Mouse (Mus musculus) lung, embryonic 16.5 days (tissue): ENCODE data around the gene Krt88. TPM values are rescaled to one million over a fixed set of nuclear protein-coding genes. Genes with fewer than 3 reads are reported as not detected.
A peak's percentile ranks its signal among the peaks of the same experiment; 100 is the strongest.

Source experiments
- ATAC-seq: fragments of 200-750 bp; cut with Nextera tagmentation; 2 replicates; pipeline ENCODE4 v1.8.0; 2017; ENCODE audit warnings: low read depth, mild to moderate bottlenecking, moderate library complexity
- H3K27ac ChIP-seq: fragments of 300-500 bp; sonication (generic); 2 replicates; pipeline ENCODE4 v1.5.1; 2014; ENCODE audit warnings: mild to moderate bottlenecking, control low read depth, low read length
- H3K27me3 ChIP-seq: fragments of 300-500 bp; sonication (generic); 2 replicates; pipeline ENCODE4 v1.6.1; 2014; ENCODE audit warnings: low read depth, low read length, mixed read lengths; ENCODE audit not compliant: control insufficient read depth, insufficient read depth
- H3K36me3 ChIP-seq: fragments of 300-500 bp; sonication (generic); 2 replicates; pipeline ENCODE4 v1.6.1; 2014; ENCODE audit warnings: low read length; ENCODE audit not compliant: control insufficient read depth, insufficient read depth
- H3K4me1 ChIP-seq: fragments of 300-500 bp; sonication (generic); replicated peaks from 2 replicates; pipeline ENCODE4 v1.6.1; 2014; ENCODE audit warnings: low read length, mixed read lengths; ENCODE audit not compliant: control insufficient read depth, insufficient read depth
- H3K4me2 ChIP-seq: fragments of 300-500 bp; sonication (generic); 2 replicates; pipeline ENCODE4 v1.6.1; 2014; ENCODE audit warnings: low read depth, low read length, control low read depth
- H3K4me3 ChIP-seq: fragments of 300-500 bp; sonication (generic); 2 replicates; pipeline ENCODE4 v1.5.1; 2014; ENCODE audit warnings: mild to moderate bottlenecking, low read length, control low read depth
- H3K9ac ChIP-seq: fragments of 300-500 bp; sonication (generic); 2 replicates; pipeline ENCODE4 v1.6.1; 2014; ENCODE audit warnings: low read length, control low read depth
- H3K9me3 ChIP-seq: fragments of 300-500 bp; sonication (generic); 2 replicates; pipeline ENCODE4 v1.6.1; 2016; ENCODE audit warnings: low read length; ENCODE audit not compliant: control insufficient read depth
- WGBS: fragments of 180-500 bp; shearing (Covaris S2); extraction: QIAGEN DNeasy Blood & Tissue Kit; methylation state at CpG from one replicate; pipeline ENCODE4 v1.1.7; 2014; 5-methylcytosine and 5-hydroxymethylcytosine counted together
- polyA plus RNA-seq: library from polyadenylated mRNA; unstranded; fragments of >200 nt; fragmentation: Nextera tagmentation; extraction: Ambion mirVana; gene quantifications from 2 replicates; pipeline ENCODE4 v1.2.1, GENCODE M21; 2015

Gene Krt88
- polyA plus RNA-seq, result not detected in 2 replicates

- Histone ChIP-seq H3K9me3 (no peaks in the 10 kb centered on the region), H3K27me3 (no peaks in the 10 kb centered on the region)
These were observed at the start of gene Krt88 for GRCm38 (mm10) chr15:101447444-101447843. Gene Krt88, plus strand, starts transcription at chr15:101447744.

GRCm38 (mm10) chr15:101398269-101398668, 49.3 kb upstream of the Krt88 start:
- no peaks in the 10 kb centered on the region for H3K9me3 ChIP-seq
- no peak overlapping the region for H3K9ac ChIP-seq
- no peak overlapping the region for H3K4me2 ChIP-seq
- no peaks in the 10 kb centered on the region for H3K4me1 ChIP-seq
- no peak for ATAC-seq
- 71% methylated on average over 8 of the region's 8 CpGs for WGBS
- no peaks in the 10 kb centered on the region for H3K36me3 ChIP-seq
- no peak overlapping the region for H3K27ac ChIP-seq
- no peaks in the 10 kb centered on the region for H3K27me3 ChIP-seq
- no peak overlapping the region for H3K4me3 ChIP-seq

More at GRCm38 (mm10) chr15:101447444-101447843, at the start of gene Krt88:
- WGBS, result 61% methylated on average over 2 of the region's 2 CpGs
- ATAC-seq, result no peak
- H3K4me1 ChIP-seq, result no peaks in the 10 kb centered on the region
- H3K36me3 ChIP-seq, result no peaks in the 10 kb centered on the region
- H3K9ac ChIP-seq, result no peak within 1 kb of the TSS
- H3K4me2 ChIP-seq, result no peak within 1 kb of the TSS
- H3K4me3 ChIP-seq, result no peak within 1 kb of the TSS
- H3K27ac ChIP-seq, result no peak within 1 kb of the TSS

- peaks cover 2% of the 10 kb centered on the region; the same call in 1 of the 2 replicates for H3K27me3 ChIP-seq
- no peaks in the 10 kb centered on the region for H3K36me3 ChIP-seq
- peak; percentile 91 for ATAC-seq
- H3K4me3 ChIP-seq, result peak within 1 kb of the TSS; percentile 39
- no peaks in the 10 kb centered on the region for H3K9me3 ChIP-seq
- peaks cover 10% of the 10 kb centered on the region for H3K4me1 ChIP-seq
- H3K27ac ChIP-seq, result peak within 1 kb of the TSS; percentile 96
- peak within 1 kb of the TSS; percentile 44 for H3K4me2 ChIP-seq
- 12% methylated on average over 2 of the region's 2 CpGs for WGBS
- peak within 1 kb of the TSS; percentile 61 for H3K9ac ChIP-seq
These were observed 36.8 kb upstream of the Krt88 start, which contains the start of gene Krt7 for GRCm38 (mm10) chr15:101410775-101411174. Gene Krt7, plus strand, starts transcription at chr15:101411043.

GRCm38 (mm10) chr15:101412188-101412587, 35.4 kb upstream of the Krt88 start:
- H3K27me3 ChIP-seq, result peaks cover 2% of the 10 kb centered on the region; the same call in 1 of the 2 replicates
- peak overlapping the region; percentile 39 for H3K4me3 ChIP-seq
- H3K4me1 ChIP-seq, result peaks cover 10% of the 10 kb centered on the region
- no peaks in the 10 kb centered on the region for H3K36me3 ChIP-seq
- peak overlapping the region; percentile 61 for H3K9ac ChIP-seq
- 8% methylated on average over 29 of the region's 31 CpGs for WGBS
- no peaks in the 10 kb centered on the region for H3K9me3 ChIP-seq
- peak; percentile 65 for ATAC-seq
- H3K4me2 ChIP-seq, result peak overlapping the region; percentile 44
- peak overlapping the region; percentile 96 for H3K27ac ChIP-seq

- H3K9me3 ChIP-seq, result no peaks in the 10 kb centered on the region
- peak overlapping the region; percentile 61 for H3K9ac ChIP-seq
- H3K4me2 ChIP-seq, result peak overlapping the region; percentile 44
- H3K36me3 ChIP-seq, result no peaks in the 10 kb centered on the region
- H3K27ac ChIP-seq, result peak overlapping the region; percentile 96
- WGBS, result 26% methylated on average over 7 of the region's 7 CpGs
- ATAC-seq, result no peak
- peaks cover 2% of the 10 kb centered on the region; the same call in 1 of the 2 replicates for H3K27me3 ChIP-seq
- H3K4me3 ChIP-seq, result peak overlapping the region; percentile 39
- peaks cover 10% of the 10 kb centered on the region for H3K4me1 ChIP-seq
These were observed 33.5 kb upstream of the Krt88 start for GRCm38 (mm10) chr15:101413916-101414635.

- H3K36me3 ChIP-seq, result no peaks in the 10 kb centered on the region
- no peak overlapping the region for H3K4me3 ChIP-seq
- H3K9me3 ChIP-seq, result no peaks in the 10 kb centered on the region
- 31% methylated on average over 11 of the region's 11 CpGs for WGBS
- H3K27me3 ChIP-seq, result peaks cover 2% of the 10 kb centered on the region; the same call in 1 of the 2 replicates
- H3K9ac ChIP-seq, result no peak overlapping the region
- peaks cover 10% of the 10 kb centered on the region for H3K4me1 ChIP-seq
- H3K4me2 ChIP-seq, result no peak overlapping the region
- H3K27ac ChIP-seq, result no peak overlapping the region
- no peak for ATAC-seq
These were observed 32.6 kb upstream of the Krt88 start for GRCm38 (mm10) chr15:101414807-101415565.

- no peak overlapping the region for H3K9ac ChIP-seq
- ATAC-seq, result no peak
- H3K27ac ChIP-seq, result no peak overlapping the region
- no peaks in the 10 kb centered on the region for H3K9me3 ChIP-seq
- no peaks in the 10 kb centered on the region for H3K27me3 ChIP-seq
- 73% methylated on average over 4 of the region's 4 CpGs for WGBS
- no peaks in the 10 kb centered on the region for H3K36me3 ChIP-seq
- no peak overlapping the region for H3K4me2 ChIP-seq
- H3K4me1 ChIP-seq, result peaks cover 9% of the 10 kb centered on the region
- H3K4me3 ChIP-seq, result no peak overlapping the region
These were observed 28.6 kb upstream of the Krt88 start for GRCm38 (mm10) chr15:101418950-101419349.

GRCm38 (mm10) chr15:101420903-101421302, 26.6 kb upstream of the Krt88 start:
- 55% methylated on average over 6 of the region's 6 CpGs for WGBS
- no peaks in the 10 kb centered on the region for H3K36me3 ChIP-seq
- no peak overlapping the region for H3K4me2 ChIP-seq
- no peak overlapping the region for H3K4me3 ChIP-seq
- no peak for ATAC-seq
- H3K9me3 ChIP-seq, result no peaks in the 10 kb centered on the region
- H3K9ac ChIP-seq, result no peak overlapping the region
- no peak overlapping the region for H3K27ac ChIP-seq
- no peaks in the 10 kb centered on the region for H3K4me1 ChIP-seq
- no peaks in the 10 kb centered on the region for H3K27me3 ChIP-seq

- Histone ChIP-seq H3K9me3 (no peaks in the 10 kb centered on the region), H3K9ac (no peak overlapping the region), H3K27ac (peak overlapping the region; percentile 70), H3K4me2 (no peak overlapping the region), H3K27me3 (no peaks in the 10 kb centered on the region), H3K36me3 (no peaks in the 10 kb centered on the region; the same call in 1 of the 2 replicates), H3K4me1 (no peaks in the 10 kb centered on the region), H3K4me3 (no peak overlapping the region)
- peak; percentile 74 for ATAC-seq
- WGBS, result 19% methylated on average over 5 of the region's 5 CpGs
These were observed 22.6 kb upstream of the Krt88 start for GRCm38 (mm10) chr15:101424914-101425313.
